In genomic region chr8:8994008-8994407, GRCm38 (mm10) we compare ENCODE assay signal across 8 mouse cellular contexts.
DNase-seq lines count a peak whose midpoint lies in the region; ATAC-seq and TF ChIP-seq lines count a peak whose summit lies in the region.

No protein-coding gene starts in this region.

- no peaks in the 10 kb centered on the region for H3K36me3 ChIP-seq in liver, adult 2 months (ENCODE audit: control insufficient read depth, insufficient read depth, low read length)
- no peaks in the 10 kb centered on the region for H3K36me3 ChIP-seq in liver, embryonic 11.5 days (ENCODE audit: control insufficient read depth, insufficient read depth, low read length)
- H3K36me3 ChIP-seq in forebrain, embryonic 16.5 days (ENCODE audit: control insufficient read depth, insufficient read depth): no peaks in the 10 kb centered on the region
- H3K36me3 ChIP-seq in splenic B cell, adult 2 months (ENCODE audit: control insufficient read depth, insufficient read depth, low read length, poor library complexity, severe bottlenecking): no peaks in the 10 kb centered on the region

- intact Hi-C loops in left cerebral cortex, postnatal 14 days (cut with DNase I): loop anchor here (10.0 kb wide), 1 partner anchor 181 kb away; no protein-coding TSS in a partner anchor

- WGBS in liver, adult 2 months: 57% methylated on average over 7 of the region's 7 CpGs
- 54% methylated on average over 7 of the region's 7 CpGs for WGBS in liver, embryonic 11.5 days
- WGBS in forebrain, embryonic 16.5 days: 9% methylated on average over 7 of the region's 7 CpGs

- no peak for TF ChIP-seq POLR2A in liver, adult 2 months (IDR thresholded peaks at IDR 0.05; ENCODE audit: extremely low read depth, insufficient read depth, low read length)

- no peak; the same call in 1 of the 2 replicates for ATAC-seq in liver, embryonic 11.5 days (replicated peaks; ENCODE audit: low FRiP score)
- no peak for ATAC-seq in forebrain, embryonic 16.5 days
- ATAC-seq in megakaryocyte progenitor cell, adult 5-6 weeks (replicated peaks; ENCODE audit: poor library complexity): no peak

- peaks cover 2% of the 10 kb centered on the region; the same call in 1 of the 2 replicates for H3K4me1 ChIP-seq in liver, adult 2 months (ENCODE audit: control insufficient read depth, insufficient read depth, low read length)
- H3K4me1 ChIP-seq in liver, embryonic 11.5 days (replicated peaks; ENCODE audit: control insufficient read depth, insufficient read depth, low read length): peaks cover 2% of the 10 kb centered on the region; the same call in 1 of the 2 replicates
- H3K4me1 ChIP-seq in forebrain, embryonic 16.5 days (replicated peaks; ENCODE audit: control insufficient read depth, insufficient read depth, low read length): peaks cover 29% of the 10 kb centered on the region

- no peaks in the 10 kb centered on the region for H3K79me2 ChIP-seq in liver, adult 2 months (ENCODE audit: control insufficient read depth, insufficient read depth, low read length)

- no peak overlapping the region for H3K9ac ChIP-seq in liver, adult 2 months (ENCODE audit: low read depth, low read length)
- no peak overlapping the region for H3K9ac ChIP-seq in liver, embryonic 11.5 days (ENCODE audit: low read depth, low read length)
- H3K9ac ChIP-seq in forebrain, embryonic 16.5 days (replicated peaks; ENCODE audit: low read depth, low read length): no peak overlapping the region

- no peak for TF ChIP-seq CTCF in liver, adult 2 months (IDR thresholded peaks at IDR 0.05; ENCODE audit: low read depth, low read length)

- no peak overlapping the region for H3K4me3 ChIP-seq in liver, adult 2 months (ENCODE audit: insufficient read depth, low read depth, low read length)
- H3K4me3 ChIP-seq in liver, embryonic 11.5 days (ENCODE audit: low read depth, low read length): no peak overlapping the region
- H3K4me3 ChIP-seq in forebrain, embryonic 16.5 days (replicated peaks; ENCODE audit: low read length): no peak overlapping the region

- H3K27ac ChIP-seq in liver, adult 2 months (replicated peaks; ENCODE audit: insufficient read depth, low read depth, low read length): peak overlapping the region; percentile 1; the same call in 1 of the 2 replicates
- no peak overlapping the region for H3K27ac ChIP-seq in liver, embryonic 11.5 days (ENCODE audit: low read depth, low read length)
- H3K27ac ChIP-seq in forebrain, embryonic 16.5 days (ENCODE audit: low read length): no peak overlapping the region

- H3K27me3 ChIP-seq in liver, adult 2 months (ENCODE audit: control insufficient read depth, insufficient read depth, low read length): no peaks in the 10 kb centered on the region
- H3K27me3 ChIP-seq in liver, embryonic 11.5 days (replicated peaks; ENCODE audit: control insufficient read depth, insufficient read depth, low read length): 0 out of 2 replicates have a peak, but pooled peaks cover 2% of the 10 kb centered on the region
- H3K27me3 ChIP-seq in forebrain, embryonic 16.5 days (replicated peaks; ENCODE audit: control insufficient read depth, insufficient read depth, low read length): no peaks in the 10 kb centered on the region
- no peaks in the 10 kb centered on the region for H3K27me3 ChIP-seq in splenic B cell, adult 2 months (ENCODE audit: control insufficient read depth, insufficient read depth, low read length, poor library complexity, severe bottlenecking)

- H3K9me3 ChIP-seq in liver, embryonic 11.5 days (ENCODE audit: control insufficient read depth, low read length): no peaks in the 10 kb centered on the region
- no peaks in the 10 kb centered on the region for H3K9me3 ChIP-seq in forebrain, embryonic 16.5 days (ENCODE audit: control insufficient read depth, low read length)

- no peak overlapping the region for H3K4me2 ChIP-seq in liver, embryonic 11.5 days
- peak overlapping the region; percentile 63 for H3K4me2 ChIP-seq in forebrain, embryonic 16.5 days (ENCODE audit: low read length)

- no peak for DNase-seq in liver, adult 2 months (ENCODE audit: extremely low read depth, low read depth, low spot score)
- no peak for DNase-seq in liver, embryonic 11.5 days (ENCODE audit: low spot score)
- DNase-seq in left cerebral cortex, postnatal 14 days (ENCODE audit: low spot score in 2 of 2): peak; percentile 59 to 65
- peak; percentile 24 for DNase-seq in splenic B cell, adult 2 months (ENCODE audit: low read depth, low spot score)
- no peak for DNase-seq in ovary, adult 18-20 months (ENCODE audit: low spot score)
- DNase-seq in urinary bladder, postnatal 10 days (ENCODE audit: low spot score): no peak

Comparison
In these comparisons a context has a peak if more than half of its experiments do, and no peak if none do; other contexts are left out.
1. DNase-seq: peak in left cerebral cortex, postnatal 14 days (2 of 2) and splenic B cell, adult 2 months (single experiment); none in liver, adult 2 months (single experiment), liver, embryonic 11.5 days (single experiment), ovary, adult 18-20 months (single experiment) and urinary bladder, postnatal 10 days (single experiment).